Mouse (Mus musculus): ENCODE measurements around the gene Asphd2.

- TF ChIP-seq CTCF (IDR thresholded peaks at IDR 0.05) (no peak), EP300 (IDR thresholded peaks at IDR 0.05) (no peak)
These were observed 39.2 kb downstream of the Asphd2 start for GRCm38 (mm10) chr5:112355493-112355892.

All from lung, postnatal 0 days (tissue).